In genomic region chr5:36529698-36530097, GRCm38 (mm10) we compare ENCODE assay signal across 8 mouse cellular contexts. TPM values are rescaled to one million over a fixed set of nuclear protein-coding genes. Genes with fewer than 3 reads are reported as not detected.
DNase-seq lines count a peak whose midpoint lies in the region; ATAC-seq and TF ChIP-seq lines count a peak whose summit lies in the region.

No protein-coding gene starts in this region.

- no peak for DNase-seq in left cerebral cortex, adult 2 months (ENCODE audit: extremely low spot score in 1 of 2, low spot score in 2 of 2)
- no peak for DNase-seq in left cerebral cortex, adult 11 months (ENCODE audit: low spot score)
- DNase-seq in embryonic facial prominence, embryonic 10.5 days (ENCODE audit: low spot score): no peak
- DNase-seq in midbrain, postnatal 0 days (ENCODE audit: low spot score): no peak
- DNase-seq in urinary bladder, postnatal 25 days (ENCODE audit: low spot score): no peak
- DNase-seq in left cerebral cortex, postnatal 14 days (ENCODE audit: low spot score in 2 of 2): no peak
- no peak for DNase-seq in left cerebral cortex, adult 9 months (ENCODE audit: low spot score in 2 of 2)

- WGBS in embryonic facial prominence, embryonic 10.5 days: 13% methylated on average over 5 of the region's 5 CpGs
- 7% methylated on average over 5 of the region's 5 CpGs for WGBS in hindbrain, embryonic 16.5 days
- WGBS in midbrain, postnatal 0 days: 9% methylated on average over 5 of the region's 5 CpGs

- peak overlapping the region; percentile 77 for H3K4me2 ChIP-seq in hindbrain, embryonic 16.5 days (ENCODE audit: low read length)
- H3K4me2 ChIP-seq in midbrain, postnatal 0 days (ENCODE audit: low read depth, low read length, poor library complexity, severe bottlenecking): peak overlapping the region; percentile 52

- no peaks in the 10 kb centered on the region for H3K9me3 ChIP-seq in embryonic facial prominence, embryonic 10.5 days
- no peaks in the 10 kb centered on the region for H3K9me3 ChIP-seq in hindbrain, embryonic 16.5 days (ENCODE audit: control insufficient read depth, low read length)
- H3K9me3 ChIP-seq in midbrain, postnatal 0 days (ENCODE audit: low read length): no peaks in the 10 kb centered on the region

- peak overlapping the region; percentile 84 for H3K4me3 ChIP-seq in left cerebral cortex, adult 2 months
- peak overlapping the region; percentile 94 for H3K4me3 ChIP-seq in embryonic facial prominence, embryonic 10.5 days
- peak overlapping the region; percentile 68 for H3K4me3 ChIP-seq in hindbrain, embryonic 16.5 days (ENCODE audit: low read length)
- H3K4me3 ChIP-seq in midbrain, postnatal 0 days (ENCODE audit: low read depth, low read length): peak overlapping the region; percentile 79

- TF ChIP-seq CTCF in left cerebral cortex, adult 2 months (IDR thresholded peaks at IDR 0.05): no peak
- TF ChIP-seq CTCF in midbrain, postnatal 0 days (IDR thresholded peaks at IDR 0.05): no peak

- H3K9ac ChIP-seq in hindbrain, embryonic 16.5 days (ENCODE audit: low read depth, low read length): peak overlapping the region; percentile 85
- peak overlapping the region; percentile 86 for H3K9ac ChIP-seq in midbrain, postnatal 0 days (replicated peaks; ENCODE audit: low read length, poor library complexity, severe bottlenecking)

- peaks cover 37% of the 10 kb centered on the region for H3K4me1 ChIP-seq in embryonic facial prominence, embryonic 10.5 days
- H3K4me1 ChIP-seq in hindbrain, embryonic 16.5 days (ENCODE audit: control insufficient read depth, insufficient read depth, low read depth, low read length): peaks cover 20% of the 10 kb centered on the region
- H3K4me1 ChIP-seq in midbrain, postnatal 0 days (ENCODE audit: insufficient read depth, low read length): peaks cover 7% of the 10 kb centered on the region; the same call in 1 of the 2 replicates

- peaks cover 12% of the 10 kb centered on the region for H3K36me3 ChIP-seq in embryonic facial prominence, embryonic 10.5 days (replicated peaks)
- no peaks in the 10 kb centered on the region for H3K36me3 ChIP-seq in hindbrain, embryonic 16.5 days (ENCODE audit: control insufficient read depth, insufficient read depth, low read length)
- H3K36me3 ChIP-seq in midbrain, postnatal 0 days (ENCODE audit: insufficient read depth, low read length): no peaks in the 10 kb centered on the region

- H3K27me3 ChIP-seq in embryonic facial prominence, embryonic 10.5 days (replicated peaks; ENCODE audit: low read depth, poor library complexity, severe bottlenecking): no peaks in the 10 kb centered on the region
- no peaks in the 10 kb centered on the region for H3K27me3 ChIP-seq in hindbrain, embryonic 16.5 days (replicated peaks; ENCODE audit: control insufficient read depth, insufficient read depth, low read length)
- H3K27me3 ChIP-seq in midbrain, postnatal 0 days (ENCODE audit: insufficient read depth, low read length): no peaks in the 10 kb centered on the region

- intact Hi-C loops in left cerebral cortex, adult 2 months (cut with DNase I): loop anchor here (1.0 to 2.0 kb wide), 2 partner anchors 53 to 219 kb away; partner anchors contain the start of gene Bloc1s4
- intact Hi-C loops in left cerebral cortex, postnatal 14 days (cut with DNase I): loop anchor here (5.0 kb wide), 2 partner anchors 53 to 213 kb away; no protein-coding TSS in a partner anchor

- H3K27ac ChIP-seq in left cerebral cortex, adult 2 months: peak overlapping the region; percentile 89
- peak overlapping the region; percentile 93 for H3K27ac ChIP-seq in embryonic facial prominence, embryonic 10.5 days (replicated peaks)
- H3K27ac ChIP-seq in hindbrain, embryonic 16.5 days (ENCODE audit: low read depth, low read length): peak overlapping the region; percentile 85
- H3K27ac ChIP-seq in midbrain, postnatal 0 days (ENCODE audit: low read depth, low read length): peak overlapping the region; percentile 88

- no peak for ATAC-seq in hindbrain, embryonic 16.5 days
- ATAC-seq in midbrain, postnatal 0 days (ENCODE audit: low FRiP score): no peak

RNA-seq across cellular contexts. Expression of gene Ccdc96, which starts 45.3 kb away (rescaled TPM):
- 1 to 10 TPM in 1 of 2 experiments, under 1 TPM in 1; 0.79 to 1.3 TPM for total RNA-seq in left cerebral cortex, adult 2 months (2021)
- polyA plus RNA-seq in embryonic facial prominence, embryonic 10.5 days (2016; fragmentation: Nextera tagmentation; extraction: Ambion mirVana): 1.9 and 2.0 TPM in 2 replicates
- polyA plus RNA-seq in hindbrain, embryonic 16.5 days (2015; fragmentation: Nextera tagmentation; extraction: Ambion mirVana): 2.7 and 3.4 TPM in 2 replicates
- total RNA-seq in midbrain, postnatal 0 days (2014; rRNA removed): 2.1 and 3.2 TPM in 2 replicates
- 1.7 and 2.3 TPM in 2 replicates for polyA plus RNA-seq in midbrain, postnatal 0 days (2015; fragmentation: Nextera tagmentation; extraction: Ambion mirVana)
- total RNA-seq in left cerebral cortex, postnatal 14 days (2021): 1 to 10 TPM; 1.3 TPM

RNA-seq across cellular contexts. Expression of gene Tada2b, which starts 45.6 kb away (rescaled TPM):
- 10 to 100 TPM; 30.2 to 31.9 TPM for total RNA-seq in left cerebral cortex, adult 2 months (2021)
- polyA plus RNA-seq in embryonic facial prominence, embryonic 10.5 days (2016; fragmentation: Nextera tagmentation; extraction: Ambion mirVana): 1.3 and 1.7 TPM in 2 replicates
- 3.0 and 3.6 TPM in 2 replicates for polyA plus RNA-seq in hindbrain, embryonic 16.5 days (2015; fragmentation: Nextera tagmentation; extraction: Ambion mirVana)
- 26.9 and 27.3 TPM in 2 replicates for total RNA-seq in midbrain, postnatal 0 days (2014; rRNA removed)
- 3.1 and 3.5 TPM in 2 replicates for polyA plus RNA-seq in midbrain, postnatal 0 days (2015; fragmentation: Nextera tagmentation; extraction: Ambion mirVana)
- total RNA-seq in left cerebral cortex, postnatal 14 days (2021): 10 to 100 TPM; 26.5 to 29.1 TPM
